ENCODE assay signal across 13 mouse cellular contexts in the genomic region with DNA sequence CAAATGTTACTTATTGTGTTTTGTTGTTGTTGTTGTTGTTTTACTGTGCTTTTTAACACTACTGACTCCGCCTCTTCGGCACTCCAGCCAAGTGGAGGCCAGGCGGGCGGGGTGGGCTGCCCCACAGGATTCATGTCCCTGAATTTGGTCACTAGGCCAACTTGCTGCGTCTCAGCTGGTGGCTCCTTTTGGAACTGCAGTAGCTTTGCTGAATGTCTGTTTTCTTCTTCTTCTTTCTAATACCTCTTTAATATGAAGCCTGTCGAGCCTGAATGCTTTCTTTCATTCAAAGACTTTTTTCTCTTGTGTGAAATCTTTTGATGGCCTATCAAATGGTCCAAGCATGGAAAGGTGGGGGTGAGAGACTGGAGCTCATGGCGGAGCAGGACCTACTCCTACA.
"Had no signal": no experiment of that assay in that cellular context is flagged by ENCODE, and none has a peak within 500 bp of the region (broad histone marks: within the 10 kb centered on the region; RNA-seq: fewer than 3 reads in every experiment).

No protein-coding gene starts in this region.

- H3K4me3 ChIP-seq: liver, embryonic 13.5 days; megakaryocyte, embryonic 14.5 days; midbrain, embryonic 12.5 days had no signal

- H3K9me3 ChIP-seq: liver, embryonic 13.5 days; midbrain, embryonic 12.5 days had no signal

- H3K9ac ChIP-seq: liver, embryonic 13.5 days; midbrain, embryonic 12.5 days had no signal

- H3K27me3 ChIP-seq: liver, embryonic 13.5 days; midbrain, embryonic 12.5 days had no signal

- DNase-seq: kidney, adult 2 months; kidney, postnatal 25 days; liver, embryonic 13.5 days; lung, adult 2 months; lung, postnatal 10 days; lung, postnatal 36 days; thymus, adult 18-20 months; thymus, postnatal 36 days had no signal

- H3K4me1 ChIP-seq: liver, embryonic 13.5 days; megakaryocyte, embryonic 14.5 days; midbrain, embryonic 12.5 days had no signal

- ATAC-seq: intestine, embryonic 16.5 days; midbrain, embryonic 16.5 days had no signal

- H3K4me2 ChIP-seq: liver, embryonic 13.5 days; midbrain, embryonic 12.5 days had no signal

- H3K27ac ChIP-seq: kidney, postnatal 0 days; liver, embryonic 13.5 days; midbrain, embryonic 12.5 days had no signal
